Mouse (Mus musculus): Measurements from ENCODE around the gene Pnpla8. TPM values are rescaled to one million over a fixed set of nuclear protein-coding genes. Genes with fewer than 3 reads are reported as not detected.
A peak's percentile ranks its signal among the peaks of the same experiment; 100 is the strongest.

Pnpla8 gene
- polyA plus RNA-seq, 1 experiment from 2014 or later: 72.3 TPM

DNA sequence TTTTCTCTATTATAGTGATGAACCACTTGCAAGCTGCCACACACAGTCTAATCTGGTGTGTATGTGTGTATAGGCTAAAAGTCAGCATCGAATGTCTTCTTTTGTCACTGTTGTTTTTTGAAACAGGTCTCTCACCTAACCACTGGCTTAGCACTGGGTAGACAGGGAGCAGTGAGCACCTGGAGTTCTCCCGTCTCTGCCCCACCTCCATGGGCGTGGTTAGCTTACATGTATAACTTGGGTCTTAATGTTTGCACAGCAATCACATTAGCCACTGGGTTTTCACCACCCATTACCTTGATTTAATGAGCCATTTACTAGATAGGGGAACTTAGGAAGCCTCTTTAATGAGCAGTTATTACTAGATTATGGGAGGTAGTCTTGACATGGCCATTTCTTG lies 60.4 kb downstream of the Pnpla8 start:
- Histone ChIP-seq H3K36me3 (0 out of 2 replicates have a peak, but pooled peaks cover 6% of the 10 kb centered on the region), H3K4me3 (no peak overlapping the region), H3K27me3 (no peaks in the 10 kb centered on the region), H3K4me2 (replicated peaks) (no peak overlapping the region), H3K27ac (no peak overlapping the region), H3K9me3 (no peaks in the 10 kb centered on the region), H3K4me1 (no peaks in the 10 kb centered on the region), H3K9ac (no peak overlapping the region)
- WGBS: 87% methylated on average over 3 of the region's 3 CpGs
- ATAC-seq (ENCODE audit: insufficient number of reproducible peaks, insufficient read depth, low FRiP score, low TSS enrichment): no peak

DNA sequence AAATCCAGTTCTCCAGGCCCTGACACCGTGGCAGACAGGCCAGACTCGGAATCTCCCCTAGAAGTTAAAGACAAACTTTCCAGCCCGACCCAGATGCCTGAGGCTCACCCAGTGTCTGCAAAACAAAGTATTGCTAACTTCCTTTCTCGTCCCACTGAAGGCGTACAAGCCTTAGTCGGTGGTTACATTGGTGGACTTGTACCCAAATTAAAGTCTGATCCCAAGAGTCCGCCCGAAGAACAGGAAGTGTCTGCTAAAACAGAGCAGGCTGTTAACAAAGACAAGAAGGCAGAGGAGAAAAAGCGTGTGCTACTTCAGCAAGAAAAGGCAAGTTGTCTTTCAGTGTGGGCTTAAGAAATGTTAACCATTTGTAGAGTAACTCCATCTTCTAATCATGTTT lies 62.2 kb downstream of the Pnpla8 start:
- H3K9me3 ChIP-seq: no peaks in the 10 kb centered on the region
- no peak for ATAC-seq (ENCODE audit: insufficient number of reproducible peaks, insufficient read depth, low FRiP score, low TSS enrichment)
- 24% methylated on average over 9 of the region's 9 CpGs for WGBS

DNA sequence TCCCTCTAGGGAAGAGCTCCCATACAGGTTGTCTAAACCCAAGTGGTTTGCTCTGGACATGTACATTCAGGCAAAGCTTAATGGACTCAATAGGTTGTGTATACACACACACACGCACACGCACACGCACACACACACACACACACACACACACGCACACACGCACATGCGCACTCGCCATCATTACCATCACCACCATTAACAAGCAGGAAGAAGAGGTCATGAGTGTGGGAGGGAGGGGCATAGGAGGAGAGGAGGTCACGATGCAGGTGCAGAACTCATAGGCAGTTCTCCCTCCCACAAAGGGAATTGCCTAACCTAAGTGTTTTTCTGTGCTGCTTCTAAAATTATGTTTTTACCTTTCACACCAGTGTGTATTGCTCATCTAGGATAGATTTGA lies 65.8 kb downstream of the Pnpla8 start:
- no peak overlapping the region for H3K9ac ChIP-seq
- no peaks in the 10 kb centered on the region for H3K27me3 ChIP-seq
- no peaks in the 10 kb centered on the region for H3K4me1 ChIP-seq
- H3K4me2 ChIP-seq (replicated peaks): no peak overlapping the region
- no peaks in the 10 kb centered on the region for H3K9me3 ChIP-seq
- no peak overlapping the region for H3K4me3 ChIP-seq
- ATAC-seq (ENCODE audit: insufficient number of reproducible peaks, insufficient read depth, low FRiP score, low TSS enrichment): no peak
- H3K36me3 ChIP-seq: peaks cover 17% of the 10 kb centered on the region
- H3K27ac ChIP-seq: no peak overlapping the region
- 96% methylated on average over 8 of the region's 8 CpGs for WGBS

More for the DNA sequence above, 62.2 kb downstream of the Pnpla8 start:
- Histone ChIP-seq H3K4me2 (replicated peaks) (no peak overlapping the region), H3K36me3 (peaks cover 11% of the 10 kb centered on the region; the same call in 1 of the 2 replicates), H3K27me3 (no peaks in the 10 kb centered on the region), H3K4me3 (no peak overlapping the region), H3K27ac (no peak overlapping the region), H3K4me1 (no peaks in the 10 kb centered on the region), H3K9ac (no peak overlapping the region)

DNA sequence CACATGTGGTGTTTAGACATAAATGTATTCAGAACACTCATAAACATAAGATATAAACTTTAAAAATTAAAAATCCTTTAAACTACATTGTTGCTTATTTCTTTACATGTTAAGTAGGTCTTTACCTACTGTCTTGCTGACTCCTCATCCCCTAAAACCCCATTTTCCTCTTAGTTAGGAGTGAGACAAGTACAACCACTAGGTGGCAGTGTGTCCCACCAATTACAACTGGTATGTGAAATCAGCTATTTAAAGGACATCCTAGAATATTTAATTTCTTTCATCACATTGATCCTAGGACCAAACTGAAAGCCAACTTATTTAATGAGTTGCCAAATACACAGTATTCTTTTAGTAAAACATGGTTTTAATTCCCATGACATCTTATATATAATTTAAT lies 71.1 kb downstream of the Pnpla8 start:
- ATAC-seq (ENCODE audit: insufficient number of reproducible peaks, insufficient read depth, low FRiP score, low TSS enrichment): no peak
- H3K36me3 ChIP-seq: peaks cover 14% of the 10 kb centered on the region
- H3K4me3 ChIP-seq: no peak overlapping the region
- H3K27ac ChIP-seq: no peak overlapping the region
- H3K27me3 ChIP-seq: no peaks in the 10 kb centered on the region
- H3K4me1 ChIP-seq: no peaks in the 10 kb centered on the region
- H3K9ac ChIP-seq: no peak overlapping the region
- no peaks in the 10 kb centered on the region for H3K9me3 ChIP-seq
- no peak overlapping the region for H3K4me2 ChIP-seq (replicated peaks)

DNA sequence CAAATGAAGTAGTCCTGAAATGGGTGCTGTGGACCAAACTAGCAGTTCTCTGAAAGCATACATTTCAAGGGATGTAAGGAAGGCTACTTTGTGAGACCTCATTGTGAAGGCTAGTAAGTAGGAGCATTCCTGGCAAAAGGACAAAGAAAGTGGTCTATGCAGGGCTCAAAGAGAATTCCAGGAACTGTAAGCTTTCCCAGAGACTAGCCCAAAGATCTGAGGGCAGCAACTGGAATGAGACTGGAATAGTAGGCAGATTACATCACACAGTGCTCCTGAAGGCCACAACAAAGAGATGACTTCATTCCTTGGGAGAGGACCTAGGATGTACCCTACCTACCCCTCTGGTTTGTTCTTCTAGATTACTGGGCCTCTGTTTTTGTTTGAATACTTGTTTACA lies 79.6 kb downstream of the Pnpla8 start:
- no peak for ATAC-seq (ENCODE audit: insufficient number of reproducible peaks, insufficient read depth, low FRiP score, low TSS enrichment)
- Histone ChIP-seq H3K4me1 (no peaks in the 10 kb centered on the region), H3K27ac (no peak overlapping the region), H3K4me3 (no peak overlapping the region), H3K4me2 (replicated peaks) (no peak overlapping the region), H3K27me3 (no peaks in the 10 kb centered on the region), H3K9ac (no peak overlapping the region), H3K9me3 (no peaks in the 10 kb centered on the region), H3K36me3 (0 out of 2 replicates have a peak, but pooled peaks cover 12% of the 10 kb centered on the region)

DNA sequence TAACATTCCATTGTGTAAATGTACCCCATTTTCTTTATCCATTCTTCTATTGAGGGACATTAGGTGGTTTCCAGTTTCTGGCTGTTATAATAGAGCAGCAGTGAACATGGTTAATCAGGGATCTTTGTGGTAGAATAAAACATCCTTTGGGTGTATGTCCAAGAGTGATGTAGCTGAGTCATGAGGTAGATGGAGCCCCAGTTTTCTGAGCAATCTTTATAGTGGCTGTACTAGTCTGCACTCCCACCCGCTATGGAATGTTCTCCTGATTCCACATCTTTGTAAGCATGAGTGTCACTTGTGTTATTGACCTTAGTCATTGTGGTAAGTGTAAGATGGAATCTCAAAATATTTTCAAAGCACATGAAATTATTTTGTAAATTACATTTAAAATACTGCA lies 82.8 kb downstream of the Pnpla8 start:
- no peak overlapping the region for H3K4me2 ChIP-seq (replicated peaks)
- H3K4me3 ChIP-seq: no peak overlapping the region
- no peak overlapping the region for H3K9ac ChIP-seq
- H3K4me1 ChIP-seq: no peaks in the 10 kb centered on the region
- WGBS: 93% methylated on average over 1 of the region's 1 CpGs
- no peaks in the 10 kb centered on the region for H3K27me3 ChIP-seq
- ATAC-seq (ENCODE audit: insufficient number of reproducible peaks, insufficient read depth, low FRiP score, low TSS enrichment): no peak
- peaks cover 19% of the 10 kb centered on the region for H3K36me3 ChIP-seq
- H3K27ac ChIP-seq: no peak overlapping the region
- H3K9me3 ChIP-seq: no peaks in the 10 kb centered on the region

DNA sequence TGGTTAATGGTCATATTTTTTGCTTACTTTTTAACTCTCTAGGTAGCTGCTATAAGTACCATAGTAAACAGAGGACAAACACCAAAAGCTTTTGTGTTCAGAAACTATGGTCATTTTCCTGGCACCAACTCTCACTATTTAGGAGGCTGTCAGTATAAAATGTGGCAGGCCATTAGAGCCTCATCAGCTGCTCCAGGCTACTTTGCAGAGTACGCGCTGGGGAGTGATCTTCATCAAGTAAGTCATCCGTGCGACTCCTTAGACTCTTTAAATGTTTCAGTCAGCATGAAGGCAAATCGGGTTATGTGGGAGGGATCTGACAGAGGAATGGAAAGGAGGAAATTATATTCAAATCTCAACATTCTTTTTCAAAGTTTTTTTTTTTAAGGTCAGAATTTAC lies 83.7 kb downstream of the Pnpla8 start:
- 83% methylated on average over 5 of the region's 5 CpGs for WGBS
- H3K27ac ChIP-seq: no peak overlapping the region
- H3K36me3 ChIP-seq: peaks cover 19% of the 10 kb centered on the region

DNA sequence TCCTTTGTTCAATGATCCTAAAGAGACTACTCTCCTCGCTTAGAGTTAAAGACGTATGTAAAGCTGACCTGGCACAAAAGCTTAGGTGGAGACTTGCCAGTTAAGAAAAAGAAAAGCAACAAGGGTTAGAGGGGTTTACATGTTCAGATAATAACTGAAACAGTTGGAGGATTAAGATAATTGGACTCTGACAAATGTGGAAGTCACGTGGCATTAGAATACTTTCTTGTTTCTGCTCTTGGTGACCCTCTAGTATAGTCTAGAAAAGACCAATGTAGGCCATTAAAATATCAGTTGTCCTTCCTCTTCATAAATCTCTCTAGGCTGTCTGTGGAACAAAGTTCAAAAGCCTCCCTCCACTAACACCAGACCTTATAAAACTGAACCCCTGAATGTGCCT lies 87.1 kb downstream of the Pnpla8 start:
- ATAC-seq (ENCODE audit: insufficient number of reproducible peaks, insufficient read depth, low FRiP score, low TSS enrichment): no peak
- Histone ChIP-seq H3K9ac (no peak overlapping the region), H3K27me3 (no peaks in the 10 kb centered on the region), H3K36me3 (peaks cover 16% of the 10 kb centered on the region), H3K27ac (no peak overlapping the region), H3K4me2 (replicated peaks) (no peak overlapping the region), H3K9me3 (no peaks in the 10 kb centered on the region), H3K4me1 (no peaks in the 10 kb centered on the region), H3K4me3 (no peak overlapping the region)
- 90% methylated on average over 3 of the region's 3 CpGs for WGBS

More for the DNA sequence above, 83.7 kb downstream of the Pnpla8 start:
- Histone ChIP-seq H3K27me3 (no peaks in the 10 kb centered on the region), H3K9me3 (no peaks in the 10 kb centered on the region), H3K4me3 (no peak overlapping the region), H3K4me1 (no peaks in the 10 kb centered on the region), H3K4me2 (replicated peaks) (no peak overlapping the region), H3K9ac (no peak overlapping the region)
- no peak for ATAC-seq (ENCODE audit: insufficient number of reproducible peaks, insufficient read depth, low FRiP score, low TSS enrichment)

DNA sequence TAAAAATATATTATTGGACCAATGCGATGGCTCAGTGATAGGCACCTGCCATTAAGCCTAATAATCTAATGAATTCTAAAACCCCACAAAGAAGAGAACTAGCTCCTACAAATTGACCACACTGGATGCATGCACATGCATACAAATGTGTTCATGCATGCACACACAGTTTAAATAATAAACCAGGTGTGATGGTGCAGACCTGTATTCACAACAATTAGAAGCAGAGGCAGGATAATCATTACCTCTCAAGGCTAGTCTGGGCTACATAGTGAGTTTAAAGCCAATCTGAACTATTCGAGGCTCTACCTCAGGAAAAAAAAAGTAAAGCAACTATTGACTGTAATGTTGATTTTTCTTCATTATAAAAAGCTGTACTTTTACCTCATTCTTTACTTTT lies 94.0 kb downstream of the Pnpla8 start:
- peaks cover 2% of the 10 kb centered on the region; the same call in 1 of the 2 replicates for H3K36me3 ChIP-seq
- H3K4me3 ChIP-seq: no peak overlapping the region
- no peaks in the 10 kb centered on the region for H3K4me1 ChIP-seq
- H3K9me3 ChIP-seq: no peaks in the 10 kb centered on the region
- H3K9ac ChIP-seq: no peak overlapping the region
- WGBS: 94% methylated on average over 2 of the region's 2 CpGs
- no peak overlapping the region for H3K27ac ChIP-seq
- no peak overlapping the region for H3K4me2 ChIP-seq (replicated peaks)
- no peak for ATAC-seq (ENCODE audit: insufficient number of reproducible peaks, insufficient read depth, low FRiP score, low TSS enrichment)
- no peaks in the 10 kb centered on the region for H3K27me3 ChIP-seq

DNA sequence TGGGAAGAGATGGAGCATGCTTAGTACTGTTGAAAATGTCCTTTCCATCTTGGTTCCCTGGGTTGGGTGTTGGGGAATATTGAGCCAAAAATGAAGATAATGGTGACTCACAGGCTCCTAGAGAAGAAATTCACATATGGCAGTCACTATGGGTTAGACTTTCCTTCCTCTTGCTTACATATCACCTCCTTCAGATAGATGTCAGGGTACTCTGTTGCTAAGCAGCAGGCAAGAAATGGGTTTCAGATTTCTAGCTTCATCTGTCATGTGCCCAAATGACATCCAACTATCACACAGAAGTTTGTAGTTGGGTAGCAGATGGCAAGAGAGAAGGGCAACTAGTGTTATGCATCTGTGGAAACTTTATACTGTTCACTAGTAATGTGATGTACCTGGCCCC lies 103.9 kb downstream of the Pnpla8 start:
- Histone ChIP-seq H3K36me3 (no peaks in the 10 kb centered on the region), H3K9me3 (no peaks in the 10 kb centered on the region), H3K4me3 (no peak overlapping the region), H3K27ac (no peak overlapping the region), H3K4me1 (peaks cover 4% of the 10 kb centered on the region), H3K9ac (no peak overlapping the region), H3K4me2 (replicated peaks) (no peak overlapping the region), H3K27me3 (peaks cover 15% of the 10 kb centered on the region)
- ATAC-seq (ENCODE audit: insufficient number of reproducible peaks, insufficient read depth, low FRiP score, low TSS enrichment): no peak

DNA sequence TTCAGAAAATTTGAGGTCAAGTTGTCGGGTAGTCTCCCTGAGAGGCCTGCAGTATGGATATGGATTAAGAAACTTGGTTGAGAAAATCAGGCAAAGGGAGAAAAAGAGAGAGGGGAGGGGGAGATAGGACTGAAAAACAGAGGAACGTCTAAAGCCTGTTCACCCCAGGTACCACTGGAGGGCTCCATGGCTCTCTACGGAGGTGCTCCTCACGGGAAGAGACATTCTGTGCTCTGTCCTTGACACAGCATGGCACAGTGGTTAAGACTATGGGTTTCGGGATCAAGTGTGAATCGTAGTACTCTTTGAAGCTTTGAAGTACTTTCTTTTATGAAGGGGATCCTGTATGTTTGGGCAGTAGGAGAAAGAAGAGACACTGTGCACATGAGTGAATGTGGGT lies 106.3 kb downstream of the Pnpla8 start:
- H3K36me3 ChIP-seq: no peaks in the 10 kb centered on the region
- H3K4me3 ChIP-seq: no peak overlapping the region
- no peak overlapping the region for H3K27ac ChIP-seq
- peaks cover 29% of the 10 kb centered on the region for H3K27me3 ChIP-seq
- WGBS: 38% methylated on average over 6 of the region's 6 CpGs
- H3K4me1 ChIP-seq: peaks cover 7% of the 10 kb centered on the region
- H3K4me2 ChIP-seq (replicated peaks): no peak overlapping the region
- ATAC-seq (ENCODE audit: insufficient number of reproducible peaks, insufficient read depth, low FRiP score, low TSS enrichment): no peak
- H3K9me3 ChIP-seq: no peaks in the 10 kb centered on the region
- H3K9ac ChIP-seq: no peak overlapping the region

DNA sequence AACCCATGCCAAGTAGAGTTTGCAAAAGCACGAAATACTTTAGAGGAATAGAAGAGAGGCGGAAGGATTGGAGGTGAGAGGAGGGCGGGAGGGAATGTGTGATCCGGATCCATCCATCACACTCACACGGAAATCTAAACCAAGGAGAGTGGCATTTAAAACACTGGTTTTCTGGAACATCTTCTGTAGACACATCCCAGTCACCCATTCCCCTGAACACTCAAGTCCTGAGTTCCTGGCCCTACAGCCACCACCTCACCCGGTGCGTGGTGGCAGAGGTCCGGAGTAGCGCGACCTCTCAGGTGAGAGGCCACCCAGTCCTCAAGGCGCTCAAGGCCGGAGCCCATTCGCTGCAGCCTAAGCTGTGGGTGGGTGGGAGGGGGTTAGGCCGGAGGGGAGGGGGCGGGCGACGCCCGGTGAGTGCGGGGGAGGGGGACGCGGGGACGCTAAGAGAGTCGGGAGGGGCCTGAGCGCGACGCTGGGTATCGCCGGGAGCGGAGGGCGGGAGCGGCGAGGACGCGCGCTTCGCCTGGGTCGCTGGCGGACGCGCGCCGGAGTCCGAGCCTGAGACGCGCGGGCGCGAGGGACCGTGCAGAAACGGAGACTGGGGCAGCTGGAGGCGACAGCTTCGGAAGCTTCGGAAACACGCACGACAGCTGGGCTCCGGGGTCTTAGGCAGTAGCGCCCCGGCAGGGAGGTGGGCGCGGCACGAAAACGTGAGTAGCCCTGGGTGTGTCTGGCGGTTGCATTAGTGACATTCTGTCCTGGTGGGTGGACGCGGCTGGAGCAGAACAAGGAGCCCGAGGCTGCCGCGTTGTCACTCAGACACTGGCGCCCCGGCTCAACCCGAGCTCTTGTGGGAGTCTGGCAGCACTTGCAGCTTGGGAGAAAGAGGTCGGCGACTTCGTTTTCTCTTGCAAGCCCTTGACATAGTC lies 107.5 kb downstream of the Pnpla8 start, which contains the start of gene Nrcam:
TSS of gene Nrcam (plus strand) at position 505 of the 935 bp plus-strand sequence.
- H3K27me3 ChIP-seq: peaks cover 29% of the 10 kb centered on the region

More for the DNA sequence above, 107.5 kb downstream of the Pnpla8 start, which contains the start of gene Nrcam:
- Histone ChIP-seq H3K4me1 (peaks cover 7% of the 10 kb centered on the region), H3K4me2 (replicated peaks) (peak within 1 kb of the TSS; percentile 97), H3K4me3 (peak within 1 kb of the TSS; percentile 56), H3K9ac (peak within 1 kb of the TSS; percentile 56), H3K9me3 (no peaks in the 10 kb centered on the region), H3K27ac (no peak within 1 kb of the TSS), H3K36me3 (no peaks in the 10 kb centered on the region)
- peak; percentile 81 for ATAC-seq (ENCODE audit: insufficient number of reproducible peaks, insufficient read depth, low FRiP score, low TSS enrichment)
- 3% methylated on average over 71 of the region's 74 CpGs for WGBS
